Mouse (Mus musculus): Measurements from ENCODE around the gene Ppm1n. TPM values are rescaled to one million over a fixed set of nuclear protein-coding genes. Genes with fewer than 3 reads are reported as not detected.

The Ppm1n gene
- polyA plus RNA-seq, 1 experiment = 5.7 TPM

DNA sequence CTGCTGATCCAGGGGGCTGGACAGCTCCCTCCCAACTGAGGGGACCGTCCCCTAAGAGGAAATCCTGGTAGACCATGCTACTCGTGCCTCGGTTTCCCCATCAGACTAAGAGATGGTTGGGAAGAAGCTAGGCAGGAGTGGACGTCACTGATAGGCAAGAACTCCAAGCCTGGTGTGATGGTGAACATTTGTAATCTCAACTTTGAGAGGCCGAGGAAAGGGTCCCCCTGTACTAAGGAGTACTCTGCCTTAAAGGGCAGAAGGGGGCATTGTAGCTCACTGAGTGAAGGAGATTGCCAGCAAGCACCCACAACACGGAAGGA, 25.5 kb upstream of the Ppm1n start:
- peaks cover 1% of the 10 kb centered on the region for H3K4me1 ChIP-seq (ENCODE audit: control insufficient read depth, insufficient read depth, low read length)
- no peak for TF ChIP-seq POLR2A (IDR thresholded peaks at IDR 0.05; ENCODE audit: insufficient read depth, low read length)
- TF ChIP-seq CTCF (IDR thresholded peaks at IDR 0.05; ENCODE audit: low read depth, low read length) = no peak
- no peak for TF ChIP-seq EP300 (IDR thresholded peaks at IDR 0.05; ENCODE audit: insufficient read depth, low read depth, low read length)
- H3K9me3 ChIP-seq (replicated peaks; ENCODE audit: control insufficient read depth, insufficient read depth, low read length, poor library complexity, severe bottlenecking) = no peaks in the 10 kb centered on the region
- no peak overlapping the region for H3K27ac ChIP-seq (ENCODE audit: insufficient read depth, low read length)
- no peaks in the 10 kb centered on the region for H3K36me3 ChIP-seq (ENCODE audit: control insufficient read depth, insufficient read depth, low read length, poor library complexity, severe bottlenecking)
- H3K27me3 ChIP-seq (ENCODE audit: control insufficient read depth, insufficient read depth, low read length, poor library complexity, severe bottlenecking) = no peaks in the 10 kb centered on the region
- H3K9ac ChIP-seq (ENCODE audit: low read depth, poor library complexity, severe bottlenecking) = no peak overlapping the region
- no peak overlapping the region for H3K4me3 ChIP-seq (ENCODE audit: low read depth, low read length)

GRCm38 (mm10) chr7:19304501-19305412, 24.9 kb upstream of the Ppm1n start:
- peaks cover 1% of the 10 kb centered on the region for H3K4me1 ChIP-seq (ENCODE audit: control insufficient read depth, insufficient read depth, low read length)
- H3K27me3 ChIP-seq (ENCODE audit: control insufficient read depth, insufficient read depth, low read length, poor library complexity, severe bottlenecking) = no peaks in the 10 kb centered on the region
- no peaks in the 10 kb centered on the region for H3K9me3 ChIP-seq (replicated peaks; ENCODE audit: control insufficient read depth, insufficient read depth, low read length, poor library complexity, severe bottlenecking)
- H3K27ac ChIP-seq (ENCODE audit: insufficient read depth, low read length) = no peak overlapping the region
- TF ChIP-seq POLR2A (IDR thresholded peaks at IDR 0.05; ENCODE audit: insufficient read depth, low read length) (no peak), CTCF (IDR thresholded peaks at IDR 0.05; ENCODE audit: low read depth, low read length) (no peak), EP300 (IDR thresholded peaks at IDR 0.05; ENCODE audit: insufficient read depth, low read depth, low read length) (no peak)
- peak overlapping the region; percentile 49 for H3K4me3 ChIP-seq (ENCODE audit: low read depth, low read length)
- no peaks in the 10 kb centered on the region for H3K36me3 ChIP-seq (ENCODE audit: control insufficient read depth, insufficient read depth, low read length, poor library complexity, severe bottlenecking)
- peak overlapping the region; percentile 22; the same call in 1 of the 2 replicates for H3K9ac ChIP-seq (ENCODE audit: low read depth, poor library complexity, severe bottlenecking)

DNA sequence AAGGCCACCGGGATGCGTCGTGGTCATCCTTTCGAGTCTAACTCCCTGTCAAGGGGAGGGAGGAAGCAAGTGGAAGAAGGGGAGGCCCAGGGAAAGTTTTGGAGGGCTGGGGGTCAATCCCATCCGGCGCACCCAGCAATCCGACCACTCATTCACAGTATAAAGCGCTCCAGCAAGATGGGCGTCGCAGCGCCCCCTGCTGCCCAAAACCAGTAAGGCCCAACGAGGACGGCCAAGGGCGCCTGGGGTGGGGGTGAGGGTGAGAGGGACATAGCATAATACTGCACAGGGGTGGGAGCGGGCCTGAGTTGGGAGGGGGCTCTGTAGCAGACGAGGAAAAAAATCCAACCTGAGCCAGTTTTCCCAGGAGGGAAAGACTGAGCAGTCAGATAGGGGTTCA, 23.9 kb upstream of the Ppm1n start:
- Histone ChIP-seq H3K4me3 (ENCODE audit: low read depth, low read length) (peak overlapping the region; percentile 45), H3K27ac (ENCODE audit: insufficient read depth, low read length) (no peak overlapping the region), H3K9ac (ENCODE audit: low read depth, poor library complexity, severe bottlenecking) (peak overlapping the region; percentile 66), H3K4me1 (ENCODE audit: control insufficient read depth, insufficient read depth, low read length) (peaks cover 1% of the 10 kb centered on the region), H3K36me3 (ENCODE audit: control insufficient read depth, insufficient read depth, low read length, poor library complexity, severe bottlenecking) (no peaks in the 10 kb centered on the region), H3K9me3 (replicated peaks; ENCODE audit: control insufficient read depth, insufficient read depth, low read length, poor library complexity, severe bottlenecking) (no peaks in the 10 kb centered on the region), H3K27me3 (ENCODE audit: control insufficient read depth, insufficient read depth, low read length, poor library complexity, severe bottlenecking) (no peaks in the 10 kb centered on the region)
- TF ChIP-seq EP300 (IDR thresholded peaks at IDR 0.05; ENCODE audit: insufficient read depth, low read depth, low read length) (no peak), CTCF (IDR thresholded peaks at IDR 0.05; ENCODE audit: low read depth, low read length) (peak; percentile 85)

DNA sequence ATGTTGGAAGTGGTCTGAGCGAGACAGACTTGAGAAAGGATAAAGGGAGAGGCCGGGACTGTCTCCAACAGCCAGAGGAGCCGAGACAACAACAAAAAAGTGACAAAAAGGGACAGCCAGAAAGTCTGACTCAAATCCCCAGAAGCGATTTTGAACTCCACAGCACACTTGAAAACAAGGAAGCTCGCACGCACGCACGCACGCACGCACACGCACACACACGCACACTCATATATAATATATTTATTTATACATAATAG, 23.1 kb upstream of the Ppm1n start:
- Histone ChIP-seq H3K36me3 (ENCODE audit: control insufficient read depth, insufficient read depth, low read length, poor library complexity, severe bottlenecking) (no peaks in the 10 kb centered on the region), H3K4me1 (ENCODE audit: control insufficient read depth, insufficient read depth, low read length) (peaks cover 1% of the 10 kb centered on the region), H3K9me3 (replicated peaks; ENCODE audit: control insufficient read depth, insufficient read depth, low read length, poor library complexity, severe bottlenecking) (no peaks in the 10 kb centered on the region), H3K27ac (ENCODE audit: insufficient read depth, low read length) (no peak overlapping the region), H3K9ac (ENCODE audit: low read depth, poor library complexity, severe bottlenecking) (peak overlapping the region; percentile 66; the same call in 1 of the 2 replicates), H3K4me3 (ENCODE audit: low read depth, low read length) (no peak overlapping the region), H3K27me3 (ENCODE audit: control insufficient read depth, insufficient read depth, low read length, poor library complexity, severe bottlenecking) (no peaks in the 10 kb centered on the region)
- TF ChIP-seq EP300 (IDR thresholded peaks at IDR 0.05; ENCODE audit: insufficient read depth, low read depth, low read length) (no peak), POLR2A (IDR thresholded peaks at IDR 0.05; ENCODE audit: insufficient read depth, low read length) (no peak), CTCF (IDR thresholded peaks at IDR 0.05; ENCODE audit: low read depth, low read length) (no peak)

- Histone ChIP-seq H3K4me1 (ENCODE audit: control insufficient read depth, insufficient read depth, low read length) (peaks cover 1% of the 10 kb centered on the region), H3K9me3 (replicated peaks; ENCODE audit: control insufficient read depth, insufficient read depth, low read length, poor library complexity, severe bottlenecking) (no peaks in the 10 kb centered on the region), H3K4me3 (ENCODE audit: low read depth, low read length) (no peak overlapping the region), H3K27me3 (ENCODE audit: control insufficient read depth, insufficient read depth, low read length, poor library complexity, severe bottlenecking) (no peaks in the 10 kb centered on the region), H3K9ac (ENCODE audit: low read depth, poor library complexity, severe bottlenecking) (no peak overlapping the region), H3K27ac (ENCODE audit: insufficient read depth, low read length) (no peak overlapping the region), H3K36me3 (ENCODE audit: control insufficient read depth, insufficient read depth, low read length, poor library complexity, severe bottlenecking) (no peaks in the 10 kb centered on the region)
- TF ChIP-seq CTCF (IDR thresholded peaks at IDR 0.05; ENCODE audit: low read depth, low read length) (no peak), EP300 (IDR thresholded peaks at IDR 0.05; ENCODE audit: insufficient read depth, low read depth, low read length) (no peak), POLR2A (IDR thresholded peaks at IDR 0.05; ENCODE audit: insufficient read depth, low read length) (no peak)
Measured at GRCm38 (mm10) chr7:19302264-19303045, 22.6 kb upstream of the Ppm1n start.
